ENCODE assay signal across 8 mouse cellular contexts in the genomic region with DNA sequence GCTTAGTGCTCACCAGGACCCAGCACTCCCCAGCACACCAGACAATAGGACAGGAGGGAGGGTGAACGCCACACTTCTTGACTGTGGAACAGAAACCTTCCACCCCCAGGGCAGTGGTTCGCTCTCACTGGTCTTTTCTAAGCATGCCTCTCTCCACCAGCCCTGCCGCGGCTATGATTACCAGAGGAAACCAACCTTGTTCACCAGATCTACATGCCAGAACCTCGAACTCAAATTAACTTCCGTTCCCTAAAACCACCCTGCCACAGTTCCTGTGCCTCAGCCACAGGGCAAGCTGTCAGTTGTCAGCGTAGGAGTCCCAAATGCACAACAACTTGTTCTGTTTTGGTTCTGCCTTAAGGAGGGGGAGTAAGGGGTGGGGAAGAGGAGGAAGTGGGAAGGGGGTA. TPM values are rescaled to one million over a fixed set of nuclear protein-coding genes. Genes with fewer than 3 reads are reported as not detected.
A peak's percentile ranks its signal among the peaks of the same experiment; 100 is the strongest.
DNase-seq lines count a peak whose midpoint lies in the region; ATAC-seq and TF ChIP-seq lines count a peak whose summit lies in the region.

No protein-coding gene starts in this region.

- H3K9ac ChIP-seq in limb, embryonic 14.5 days (ENCODE audit: low read depth, low read length, severe bottlenecking) = no peak overlapping the region

- H3K36me3 ChIP-seq in embryonic facial prominence, embryonic 10.5 days (replicated peaks) = no peaks in the 10 kb centered on the region
- no peaks in the 10 kb centered on the region for H3K36me3 ChIP-seq in limb, embryonic 14.5 days (ENCODE audit: control insufficient read depth, insufficient read depth, low read length)

- peaks cover 12% of the 10 kb centered on the region for H3K4me1 ChIP-seq in embryonic facial prominence, embryonic 10.5 days
- peaks cover 4% of the 10 kb centered on the region; the same call in 1 of the 2 replicates for H3K4me1 ChIP-seq in limb, embryonic 14.5 days (ENCODE audit: control insufficient read depth, insufficient read depth, low read length)

- H3K4me3 ChIP-seq in embryonic facial prominence, embryonic 10.5 days = peak overlapping the region; percentile 43
- H3K4me3 ChIP-seq in limb, embryonic 14.5 days (replicated peaks; ENCODE audit: low read length) = no peak overlapping the region

- 3% methylated on average over 7 of the region's 7 CpGs for WGBS in embryonic facial prominence, embryonic 10.5 days
- 9% methylated on average over 7 of the region's 7 CpGs for WGBS in limb, embryonic 14.5 days

- H3K27ac ChIP-seq in embryonic facial prominence, embryonic 10.5 days (replicated peaks) = no peak overlapping the region
- no peak overlapping the region for H3K27ac ChIP-seq in limb, embryonic 14.5 days (replicated peaks; ENCODE audit: low read depth, low read length)

- peak overlapping the region; percentile 29 for H3K4me2 ChIP-seq in limb, embryonic 14.5 days (replicated peaks; ENCODE audit: low read depth, low read length, severe bottlenecking)

- H3K9me3 ChIP-seq in embryonic facial prominence, embryonic 10.5 days = no peaks in the 10 kb centered on the region
- no peaks in the 10 kb centered on the region for H3K9me3 ChIP-seq in limb, embryonic 14.5 days (ENCODE audit: control insufficient read depth, low read length)

- H3K27me3 ChIP-seq in embryonic facial prominence, embryonic 10.5 days (replicated peaks; ENCODE audit: low read depth, poor library complexity, severe bottlenecking) = no peaks in the 10 kb centered on the region
- H3K27me3 ChIP-seq in limb, embryonic 14.5 days (ENCODE audit: control insufficient read depth, insufficient read depth, low read length) = no peaks in the 10 kb centered on the region

- peak; percentile 9 for DNase-seq in layer of hippocampus, adult 11-12 months (ENCODE audit: low spot score)
- DNase-seq in layer of hippocampus, postnatal 10 days (ENCODE audit: low spot score in 2 of 2) = no peak
- DNase-seq in embryonic facial prominence, embryonic 10.5 days (ENCODE audit: low spot score) = peak; percentile 22
- DNase-seq in limb, embryonic 14.5 days (ENCODE audit: low spot score) = no peak
- peak; percentile 58 to 63 for DNase-seq in natural killer cell, adult 2 months (ENCODE audit: low spot score in 2 of 2)
- DNase-seq in yolk sac, embryonic 10.5 days (ENCODE audit: low spot score) = no peak
- no peak for DNase-seq in gastrocnemius, postnatal 4 days (ENCODE audit: low spot score in 2 of 2)
- DNase-seq in ovary, postnatal 36 days (ENCODE audit: low spot score) = no peak

- no peak for TF ChIP-seq POLR2A in limb, embryonic 14.5 days (IDR thresholded peaks at IDR 0.05; ENCODE audit: borderline replicate concordance, extremely low read depth, insufficient read depth, insufficient read length)

- ATAC-seq in limb, embryonic 14.5 days (ENCODE audit: low FRiP score, low read depth) = no peak

RNA-seq across cellular contexts. Expression of gene Prss39, which starts 12.4 kb away (rescaled TPM):
- not detected for total RNA-seq in layer of hippocampus, postnatal 10 days (2021)
- polyA plus RNA-seq in embryonic facial prominence, embryonic 10.5 days (2016; fragmentation: Nextera tagmentation; extraction: Ambion mirVana) = not detected in 2 replicates
- not detected in 2 replicates for polyA plus RNA-seq in limb, embryonic 14.5 days (2012; rRNA removed)
- not detected in 2 replicates for polyA plus RNA-seq in limb, embryonic 14.5 days (2014; fragmentation: Nextera tagmentation; extraction: Ambion mirVana)
- total RNA-seq in gastrocnemius, postnatal 4 days (2021) = not detected

RNA-seq across cellular contexts. Expression of gene Cfc1, which starts 24.9 kb away (rescaled TPM):
- not detected for total RNA-seq in layer of hippocampus, postnatal 10 days (2021)
- 0.29 TPM in 1 of 2 replicates, not detected in the other for polyA plus RNA-seq in embryonic facial prominence, embryonic 10.5 days (2016; fragmentation: Nextera tagmentation; extraction: Ambion mirVana)
- 0.09 and 0.40 TPM in 2 replicates for polyA plus RNA-seq in limb, embryonic 14.5 days (2012; rRNA removed)
- polyA plus RNA-seq in limb, embryonic 14.5 days (2014; fragmentation: Nextera tagmentation; extraction: Ambion mirVana) = 0.77 and 1.0 TPM in 2 replicates
- total RNA-seq in gastrocnemius, postnatal 4 days (2021) = not detected

RNA-seq across cellular contexts. Expression of gene Prss40, which starts 50.2 kb away (rescaled TPM):
- total RNA-seq in layer of hippocampus, postnatal 10 days (2021) = not detected
- not detected in 2 replicates for polyA plus RNA-seq in embryonic facial prominence, embryonic 10.5 days (2016; fragmentation: Nextera tagmentation; extraction: Ambion mirVana)
- polyA plus RNA-seq in limb, embryonic 14.5 days (2012; rRNA removed) = not detected in 2 replicates
- 0.12 TPM in 1 of 2 replicates, not detected in the other for polyA plus RNA-seq in limb, embryonic 14.5 days (2014; fragmentation: Nextera tagmentation; extraction: Ambion mirVana)
- not detected for total RNA-seq in gastrocnemius, postnatal 4 days (2021)

RNA-seq across cellular contexts. Expression of gene Ptpn18, which starts 51.0 kb away (rescaled TPM):
- 1 to 10 TPM; 3.3 to 3.8 TPM for total RNA-seq in layer of hippocampus, postnatal 10 days (2021)
- polyA plus RNA-seq in embryonic facial prominence, embryonic 10.5 days (2016; fragmentation: Nextera tagmentation; extraction: Ambion mirVana) = 4.5 and 6.0 TPM in 2 replicates
- polyA plus RNA-seq in limb, embryonic 14.5 days (2012; rRNA removed) = 28.6 and 35.4 TPM in 2 replicates
- 20.6 and 21.7 TPM in 2 replicates for polyA plus RNA-seq in limb, embryonic 14.5 days (2014; fragmentation: Nextera tagmentation; extraction: Ambion mirVana)
- 1 to 10 TPM; 8.4 to 9.3 TPM for total RNA-seq in gastrocnemius, postnatal 4 days (2021)

Comparison
In these comparisons a context has a peak if more than half of its experiments do, and no peak if none do; other contexts are left out.
1. DNase-seq: peak in layer of hippocampus, adult 11-12 months (single experiment), embryonic facial prominence, embryonic 10.5 days (single experiment) and natural killer cell, adult 2 months (2 of 2); none in layer of hippocampus, postnatal 10 days (0 of 2), limb, embryonic 14.5 days (single experiment), yolk sac, embryonic 10.5 days (single experiment), gastrocnemius, postnatal 4 days (0 of 2) and ovary, postnatal 36 days (single experiment).